Mouse (Mus musculus) lung, embryonic 14.5 days (tissue): ENCODE measurements around the gene Ccdc177. TPM values are rescaled to one million over a fixed set of nuclear protein-coding genes. Genes with fewer than 3 reads are reported as not detected.

ENCODE experiments used
- ATAC-seq: fragments of 200-750 bp; cut with Nextera tagmentation; 2 replicates; pipeline ENCODE4 v1.8.0; 2017; ENCODE audit warnings: mild to moderate bottlenecking, moderate TSS enrichment, moderate library complexity; ENCODE audit not compliant: insufficient read depth
- DNase-seq: peaks from one replicate; pipeline ENCODE4 v3.0.0-alpha.2; 2015
- H3K27ac ChIP-seq: fragments of 300-500 bp; sonication (generic); 2 replicates; pipeline ENCODE4 v1.5.1; 2014; ENCODE audit warnings: low read depth, mild to moderate bottlenecking, moderate library complexity
- H3K27me3 ChIP-seq: fragments of 300-500 bp; sonication (generic); 2 replicates; pipeline ENCODE4 v1.6.1; 2014; ENCODE audit warnings: low read length, control low read depth; ENCODE audit not compliant: insufficient read depth
- H3K36me3 ChIP-seq: fragments of 300-500 bp; sonication (generic); 2 replicates; pipeline ENCODE4 v1.6.1; 2014; ENCODE audit warnings: control low read depth; ENCODE audit not compliant: insufficient read depth
- H3K4me1 ChIP-seq: fragments of 300-500 bp; sonication (generic); 2 replicates; pipeline ENCODE4 v1.6.1; 2014; ENCODE audit warnings: antibody characterized with exemption, control low read depth; ENCODE audit not compliant: insufficient read depth
- H3K4me2 ChIP-seq: fragments of 300-500 bp; sonication (generic); 2 replicates; pipeline ENCODE4 v1.6.1; 2014; ENCODE audit warnings: mild to moderate bottlenecking
- H3K4me3 ChIP-seq: fragments of 300-500 bp; sonication (generic); 2 replicates; pipeline ENCODE4 v1.5.1; 2014; ENCODE audit warnings: low read depth, low read length
- H3K9ac ChIP-seq: fragments of 300-500 bp; sonication (generic); 2 replicates; pipeline ENCODE4 v1.6.1; 2014
- H3K9me3 ChIP-seq: fragments of 300-500 bp; sonication (generic); 2 replicates; pipeline ENCODE4 v1.6.1; 2016; ENCODE audit warnings: low read depth, low read length, control low read depth
- CTCF ChIP-seq: IDR thresholded peaks from 2 replicates; pipeline ENCODE4 v1.5.1; 2016; ENCODE audit warnings: antibody characterized with exemption, low read depth
- whole genome bisulfite sequencing: fragments of 180-500 bp; shearing (Covaris S2); extraction: QIAGEN DNeasy Blood & Tissue Kit; methylation state at CpG from one replicate; pipeline ENCODE4 v1.1.7; 2014; 5-methylcytosine and 5-hydroxymethylcytosine counted together
- polyA plus RNA-seq: library from polyadenylated mRNA; unstranded; fragments of >200 nt; fragmentation: Nextera tagmentation; extraction: Ambion mirVana; gene quantifications from 2 replicates; pipeline ENCODE4 v1.2.1, GENCODE M21; 2014

Gene Ccdc177
- polyA plus RNA-seq, 1 experiment from 2014 or later: 0.04 TPM

GRCm38 (mm10) chr12:80757751-80758558 lies 2.5 kb downstream of the Ccdc177 start:
- no peaks in the 10 kb centered on the region for H3K9me3 ChIP-seq
- H3K36me3 ChIP-seq: no peaks in the 10 kb centered on the region
- no peak overlapping the region for H3K27ac ChIP-seq
- peaks cover 7% of the 10 kb centered on the region for H3K4me1 ChIP-seq
- no peak for TF ChIP-seq CTCF
- DNase-seq (peak; percentile 85), ATAC-seq (peak; percentile 82)
- peak overlapping the region; percentile 59 for H3K4me3 ChIP-seq
- WGBS: under 1% methylated on average over 121 of the region's 122 CpGs
- H3K9ac ChIP-seq: peak overlapping the region; percentile 42
- H3K27me3 ChIP-seq: peaks cover 65% of the 10 kb centered on the region
- peak overlapping the region; percentile 97 for H3K4me2 ChIP-seq

GRCm38 (mm10) chr12:80751556-80751955 lies 8.9 kb downstream of the Ccdc177 start:
- no peaks in the 10 kb centered on the region for H3K4me1 ChIP-seq
- H3K9ac ChIP-seq: no peak overlapping the region
- no peak overlapping the region for H3K4me3 ChIP-seq
- no peak for DNase-seq
- no peak overlapping the region for H3K4me2 ChIP-seq
- H3K27ac ChIP-seq: no peak overlapping the region
- WGBS: 84% methylated on average over 6 of the region's 6 CpGs
- no peak for TF ChIP-seq CTCF
- ATAC-seq: no peak
- H3K27me3 ChIP-seq: peaks cover 12% of the 10 kb centered on the region
- H3K36me3 ChIP-seq: no peaks in the 10 kb centered on the region
- H3K9me3 ChIP-seq: no peaks in the 10 kb centered on the region

GRCm38 (mm10) chr12:80746031-80746813 lies 14.3 kb downstream of the Ccdc177 start:
- ATAC-seq: no peak
- Histone ChIP-seq H3K27ac (no peak overlapping the region; the same call in 1 of the 2 replicates), H3K27me3 (no peaks in the 10 kb centered on the region)

DNA sequence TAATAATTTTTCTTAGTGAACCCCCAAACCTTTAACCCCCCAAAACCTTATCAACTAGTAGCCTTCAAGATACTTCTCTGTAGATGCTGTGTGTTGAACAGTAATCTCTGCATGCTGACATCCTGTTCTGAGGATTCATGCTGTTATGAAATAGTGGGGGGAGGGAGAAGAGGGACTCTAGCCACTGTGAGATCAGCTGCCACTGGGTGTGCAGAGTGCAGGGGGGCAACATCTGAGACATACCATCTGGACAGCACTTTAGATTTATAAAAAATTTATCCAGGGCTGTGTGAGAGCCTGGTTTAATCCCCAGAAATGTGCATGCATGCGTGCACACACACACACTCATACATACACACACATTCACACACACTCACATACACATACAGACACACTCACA lies 15.9 kb downstream of the Ccdc177 start:
- no peak overlapping the region for H3K4me3 ChIP-seq
- H3K9ac ChIP-seq: no peak overlapping the region
- 70% methylated on average over 1 of the region's 1 CpGs for WGBS
- H3K4me1 ChIP-seq: no peaks in the 10 kb centered on the region
- H3K27me3 ChIP-seq: no peaks in the 10 kb centered on the region
- H3K9me3 ChIP-seq: no peaks in the 10 kb centered on the region
- DNase-seq (peak; percentile 45), ATAC-seq (peak; percentile 66; the same call in 1 of the 2 replicates)
- no peaks in the 10 kb centered on the region for H3K36me3 ChIP-seq
- H3K27ac ChIP-seq: no peak overlapping the region
- no peak overlapping the region for H3K4me2 ChIP-seq
- TF ChIP-seq CTCF: no peak

More at GRCm38 (mm10) chr12:80746031-80746813, 14.3 kb downstream of the Ccdc177 start:
- H3K9me3 ChIP-seq: no peaks in the 10 kb centered on the region
- 50% methylated on average over 8 of the region's 8 CpGs for WGBS
- H3K4me3 ChIP-seq: no peak overlapping the region
- H3K4me2 ChIP-seq: no peak overlapping the region
- no peak for TF ChIP-seq CTCF
- H3K4me1 ChIP-seq: no peaks in the 10 kb centered on the region
- H3K9ac ChIP-seq: no peak overlapping the region
- H3K36me3 ChIP-seq: no peaks in the 10 kb centered on the region
- DNase-seq: no peak

- no peak for ATAC-seq
- WGBS: 24% methylated on average over 9 of the region's 9 CpGs
- Histone ChIP-seq H3K4me2 (no peak overlapping the region), H3K27me3 (no peaks in the 10 kb centered on the region; the same call in 1 of the 2 replicates), H3K9ac (no peak overlapping the region), H3K9me3 (no peaks in the 10 kb centered on the region), H3K4me1 (no peaks in the 10 kb centered on the region), H3K27ac (no peak overlapping the region), H3K4me3 (no peak overlapping the region), H3K36me3 (no peaks in the 10 kb centered on the region)
- TF ChIP-seq CTCF: peak; percentile 66
- peak; percentile 23 for DNase-seq
Measured at GRCm38 (mm10) chr12:80739482-80739881, 21.0 kb downstream of the Ccdc177 start.

DNA sequence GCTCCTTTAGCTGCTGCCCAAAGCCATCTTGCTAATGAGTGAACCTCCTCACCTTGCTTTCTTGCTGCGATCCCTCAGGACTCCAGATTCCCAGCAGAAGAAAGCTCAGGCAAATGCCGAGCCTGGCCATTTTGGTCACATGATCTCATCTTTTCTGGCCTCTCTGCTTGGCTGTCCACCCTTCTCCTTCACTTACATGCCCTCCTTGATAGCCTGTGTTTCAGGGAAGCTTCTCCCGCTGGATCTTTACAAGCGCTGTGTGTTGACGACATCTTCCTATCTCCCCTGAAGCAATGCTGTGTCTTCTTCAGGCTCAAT lies 23.2 kb downstream of the Ccdc177 start:
- no peak for ATAC-seq
- Histone ChIP-seq H3K9ac (no peak overlapping the region), H3K4me3 (no peak overlapping the region), H3K9me3 (no peaks in the 10 kb centered on the region), H3K27me3 (no peaks in the 10 kb centered on the region; the same call in 1 of the 2 replicates), H3K27ac (no peak overlapping the region), H3K4me1 (no peaks in the 10 kb centered on the region), H3K36me3 (no peaks in the 10 kb centered on the region), H3K4me2 (no peak overlapping the region)
- WGBS: 59% methylated on average over 5 of the region's 5 CpGs
- DNase-seq: no peak
- TF ChIP-seq CTCF: no peak
